Mouse (Mus musculus) cerebellum, adult 11-12 months (tissue): ENCODE data around the gene Trim50.

Source experiments
- DNase-seq: peaks from one replicate; pipeline ENCODE4 v3.0.0; 2022

Trim50 gene

DNA sequence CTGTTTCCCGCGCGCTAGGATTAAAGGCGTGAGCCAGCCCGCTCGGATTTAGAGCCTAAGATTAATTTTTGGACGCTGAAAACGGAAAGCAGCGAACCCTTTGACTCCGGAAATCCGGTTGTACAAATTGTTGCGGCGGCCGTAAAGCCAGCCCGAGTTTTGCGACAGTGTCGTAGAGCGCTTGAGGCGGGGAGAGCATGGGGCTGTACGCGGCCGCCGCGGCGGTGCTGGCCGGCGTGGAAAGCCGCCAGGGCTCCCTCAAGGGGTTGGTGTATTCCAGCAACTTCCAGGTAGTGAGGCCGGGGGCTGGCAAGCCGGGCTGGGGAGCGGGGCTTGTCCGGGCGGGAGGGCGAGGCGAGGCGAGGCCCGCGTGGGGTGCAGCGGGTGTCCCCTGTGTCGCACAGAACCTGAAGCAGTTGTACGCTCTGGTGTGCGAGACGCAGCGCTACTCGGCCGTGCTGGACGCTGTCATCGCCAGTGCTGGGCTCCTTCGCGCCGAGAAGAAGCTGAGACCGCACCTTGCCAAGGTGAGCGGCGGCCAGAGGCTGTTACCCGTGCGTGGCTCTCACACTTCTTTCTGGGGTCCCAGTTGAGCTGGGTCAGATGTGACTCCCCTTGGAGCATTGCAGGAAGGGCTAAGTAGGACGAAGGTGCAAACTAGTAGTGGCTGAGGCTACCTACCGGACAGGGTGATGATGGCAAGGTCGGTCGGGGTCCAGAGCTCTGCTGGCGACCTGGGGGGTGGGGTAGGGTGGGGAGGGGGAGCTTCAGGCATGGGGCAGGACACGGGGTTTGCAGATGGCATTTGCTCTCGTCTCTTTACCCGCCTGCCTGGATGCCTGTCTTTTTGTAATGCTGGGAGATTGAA lies 16.9 kb downstream of the Trim50 start, which contains the start of gene Nsun5:
TSS of gene Nsun5 (plus strand) at position 167 of the 868 bp plus-strand sequence.
- DNase-seq = peak; percentile 92

DNA sequence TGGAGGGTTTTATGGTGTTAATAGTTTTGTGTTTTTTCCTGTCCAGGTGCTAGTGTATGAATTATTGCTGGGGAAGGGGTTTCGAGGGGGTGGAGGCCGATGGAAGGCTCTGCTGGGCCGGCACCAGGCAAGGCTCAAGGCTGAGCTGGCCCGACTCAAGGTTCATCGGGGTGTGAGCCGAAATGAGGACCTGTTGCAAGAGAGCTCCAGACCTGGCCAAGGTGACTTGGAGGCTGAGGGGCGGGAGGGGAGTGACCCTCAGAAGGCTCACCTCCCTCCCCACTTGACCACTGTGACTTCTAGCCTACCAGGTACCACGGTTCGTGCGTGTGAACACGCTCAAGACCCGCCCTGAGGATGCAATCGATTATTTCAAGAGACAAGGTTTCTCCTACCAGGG lies 18.1 kb downstream of the Trim50 start:
- DNase-seq = no peak

DNA sequence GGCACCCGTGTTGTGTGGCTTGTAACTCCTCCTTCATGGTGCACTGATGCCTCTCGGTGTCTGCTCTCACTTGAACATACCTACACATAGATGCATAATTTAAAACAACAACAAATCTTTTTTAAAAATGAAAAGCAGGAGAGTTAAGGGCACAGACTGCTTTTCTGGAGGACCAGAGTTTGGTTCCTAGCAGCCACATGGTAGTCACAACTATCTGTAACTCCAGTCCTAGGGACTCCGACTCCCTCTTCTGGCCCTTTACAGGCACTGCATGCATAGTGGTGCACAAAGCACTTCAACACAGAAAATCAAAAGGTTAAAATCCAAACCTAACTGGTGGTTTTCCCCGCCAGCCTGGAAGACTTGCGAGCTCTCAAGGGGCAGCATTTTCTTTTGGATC lies 20.5 kb downstream of the Trim50 start:
- DNase-seq = no peak

DNA sequence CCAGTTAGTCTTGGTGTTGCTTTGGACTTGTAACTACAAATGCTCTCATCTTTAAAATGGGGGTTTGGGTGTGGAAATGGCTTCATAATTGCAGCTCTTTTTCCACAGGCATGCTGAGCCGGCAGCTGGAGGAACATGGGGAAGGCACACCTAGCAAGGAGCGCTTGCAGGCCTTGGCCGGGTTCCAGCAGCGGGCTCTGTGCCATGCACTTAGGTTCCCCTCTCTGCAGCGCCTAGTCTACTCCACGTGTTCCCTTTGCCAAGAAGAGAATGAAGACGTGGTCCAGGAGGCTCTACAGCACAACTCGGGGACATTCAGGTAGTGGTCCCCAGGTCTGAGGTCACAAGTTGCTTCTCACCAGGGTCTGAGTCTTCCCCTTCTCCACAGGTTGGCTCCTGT lies 22.1 kb downstream of the Trim50 start:
- DNase-seq = peak; percentile 42

DNA sequence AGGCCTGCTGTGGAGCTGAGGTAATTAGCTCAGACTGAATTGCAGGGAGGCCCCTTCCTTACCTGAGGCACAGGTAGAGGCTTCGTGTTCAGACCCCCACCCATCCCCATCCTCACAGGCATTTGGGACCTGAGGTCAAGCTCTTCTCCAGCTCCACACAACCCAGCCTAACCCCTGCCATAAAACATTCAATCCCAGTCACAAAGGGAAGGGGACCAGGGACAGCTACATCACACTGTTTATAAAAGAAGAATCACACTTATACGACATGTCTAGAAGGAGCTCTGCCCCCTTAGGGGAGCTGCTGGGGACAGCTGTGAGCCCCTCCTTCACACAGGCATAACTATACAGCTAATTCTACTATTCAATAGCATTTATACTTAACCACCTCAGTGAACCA lies 23.2 kb downstream of the Trim50 start:
- no peak for DNase-seq

DNA sequence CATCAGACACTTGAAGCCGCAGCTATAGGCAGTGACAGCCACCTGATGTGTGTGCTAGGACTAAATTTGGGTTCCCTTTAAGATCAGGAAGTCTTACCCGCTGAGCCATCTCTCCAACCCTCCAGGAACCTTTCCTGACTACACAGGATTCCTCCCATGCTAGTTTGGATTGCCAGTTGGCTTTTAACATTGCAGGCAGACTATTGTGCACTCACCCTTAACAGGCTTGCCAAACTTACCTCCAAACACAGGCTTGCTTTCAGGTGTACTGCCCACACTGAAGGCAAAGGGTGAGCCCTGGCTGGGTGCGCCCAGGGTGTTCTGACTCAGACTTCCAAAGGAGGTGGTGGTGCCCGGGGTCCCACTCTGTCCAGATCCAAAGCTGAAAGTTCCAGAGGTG lies 27.6 kb downstream of the Trim50 start:
- no peak for DNase-seq

DNA sequence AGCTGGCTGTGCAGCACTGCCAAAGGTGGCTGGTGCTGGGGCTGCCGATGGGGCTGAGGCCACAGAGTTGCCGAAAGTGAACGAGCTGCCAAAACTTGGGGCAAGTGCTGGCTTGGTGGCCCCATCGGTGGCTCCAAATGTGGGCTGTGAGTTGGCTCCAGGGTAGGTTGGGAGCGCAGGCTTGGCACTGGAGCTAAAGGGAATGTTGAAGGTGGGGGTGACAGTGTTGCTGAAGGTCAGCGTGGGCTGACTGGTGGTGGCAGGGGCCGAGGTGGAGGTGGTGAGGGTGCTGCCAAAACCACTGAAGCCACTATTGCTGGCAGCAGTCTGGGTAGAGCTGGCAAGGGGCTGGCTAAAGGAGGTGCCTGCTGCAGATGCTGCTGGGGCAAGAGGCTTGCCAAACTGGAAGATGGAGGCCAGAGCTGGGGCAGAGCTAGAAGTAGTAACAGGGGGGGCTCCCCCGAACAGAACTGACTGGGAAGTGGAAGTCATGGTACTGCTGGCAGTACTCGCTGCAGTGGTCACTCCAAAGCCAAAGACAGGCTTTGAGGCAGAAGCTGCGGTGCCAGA lies 28.3 kb downstream of the Trim50 start:
- DNase-seq = no peak

DNA sequence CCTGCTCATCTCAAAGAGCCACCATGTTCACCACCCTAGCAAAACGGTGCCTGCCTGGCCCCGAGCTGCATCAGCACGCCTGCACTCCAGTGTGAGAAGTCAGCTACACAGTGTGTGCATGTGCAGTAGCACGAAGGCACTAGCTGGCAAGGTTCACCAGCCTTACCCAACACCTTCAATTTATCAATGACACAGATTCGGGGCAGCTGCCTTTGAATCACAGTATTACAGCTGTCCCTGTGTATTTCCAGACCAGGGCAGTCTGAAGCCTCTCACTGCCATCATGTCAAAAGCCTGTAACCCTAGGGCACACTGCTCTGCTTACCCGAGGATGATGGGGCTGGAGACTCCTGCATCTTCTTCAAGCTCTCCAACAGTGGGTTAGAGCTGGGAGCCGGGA lies 29.7 kb downstream of the Trim50 start:
- no peak for DNase-seq

DNA sequence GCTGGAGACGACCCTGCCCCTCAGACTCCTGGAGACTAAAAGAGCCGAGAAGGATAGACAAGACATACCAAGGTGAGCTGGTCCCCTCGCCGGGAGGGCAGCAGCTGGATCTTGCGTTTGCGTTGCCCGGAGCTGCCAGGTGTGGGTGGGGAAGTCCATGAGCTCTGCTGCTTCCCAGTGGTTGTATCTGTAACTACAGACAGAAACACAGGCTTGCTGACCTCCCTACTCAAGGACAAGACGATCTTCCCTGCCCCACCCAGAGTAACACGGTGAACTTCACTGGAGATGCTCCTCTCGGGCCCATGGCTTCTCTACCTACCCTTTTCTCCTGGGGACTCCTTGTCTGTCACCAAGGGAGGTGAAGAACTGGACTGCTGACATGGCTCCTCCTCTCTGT lies 30.7 kb downstream of the Trim50 start:
- no peak for DNase-seq

DNA sequence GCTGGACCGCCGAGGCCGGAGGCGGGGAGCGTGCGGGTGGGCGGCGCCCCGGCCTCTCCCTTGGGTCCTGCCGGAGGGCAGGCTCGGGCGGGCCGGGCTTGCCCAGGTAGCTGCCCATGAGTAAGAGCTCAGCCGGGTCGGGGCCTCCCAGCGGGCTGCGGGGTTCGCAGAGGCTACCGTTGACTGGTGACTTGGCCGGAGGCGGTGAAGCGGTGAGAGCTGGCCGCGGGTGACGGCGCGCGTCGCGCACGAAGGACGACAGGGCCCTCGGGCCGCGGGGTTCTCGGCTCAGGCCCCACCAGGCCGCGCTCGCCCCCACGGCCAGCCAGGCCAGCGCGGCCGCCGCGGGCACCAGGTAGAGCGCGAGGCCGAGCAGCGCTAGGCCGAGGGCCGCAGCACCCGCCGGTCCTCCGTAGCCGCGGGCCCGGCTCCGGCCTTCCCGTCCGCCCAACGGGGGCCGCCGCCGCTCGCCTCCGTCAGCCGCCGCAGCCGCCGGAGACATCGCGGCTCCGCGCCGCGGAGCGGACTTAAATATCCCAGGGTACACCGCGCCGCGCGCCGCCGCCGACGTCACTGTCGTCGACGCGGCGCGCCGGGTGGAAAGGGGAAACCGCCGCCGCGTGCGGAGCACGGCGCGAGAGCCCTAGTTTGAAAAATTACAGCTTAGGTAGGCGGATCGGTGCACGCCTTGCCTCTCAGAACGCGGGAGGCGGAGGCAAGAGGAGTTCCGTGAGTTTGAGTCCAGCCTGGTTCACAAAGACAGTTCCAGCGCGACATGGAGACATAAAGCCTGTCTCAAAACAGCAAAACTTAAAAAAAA lies 41.1 kb downstream of the Trim50 start, which contains the start of gene Pom121:
TSS of gene Pom121 (minus strand) at position 543 of the 820 bp plus-strand sequence.
- DNase-seq = peak; percentile 78

DNA sequence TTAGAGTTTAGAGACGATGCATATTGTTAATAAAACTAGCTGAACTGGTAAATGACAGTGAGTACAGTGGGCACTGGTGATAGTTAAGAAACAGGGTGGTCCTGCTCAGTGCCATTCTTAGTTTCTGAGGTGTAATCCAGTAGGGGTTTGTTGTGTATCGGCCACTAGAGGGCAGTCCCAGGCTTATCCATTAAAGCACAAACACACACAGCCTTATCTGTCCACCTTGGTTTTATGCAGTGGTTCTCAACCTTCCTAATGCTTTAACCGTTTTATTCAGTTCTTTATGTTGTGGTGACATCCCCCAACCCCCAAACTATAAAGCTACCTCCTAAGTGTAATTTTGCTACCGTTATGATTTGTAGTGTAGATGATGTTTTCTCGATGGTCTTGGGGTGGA lies 42.7 kb downstream of the Trim50 start:
- DNase-seq = no peak

DNA sequence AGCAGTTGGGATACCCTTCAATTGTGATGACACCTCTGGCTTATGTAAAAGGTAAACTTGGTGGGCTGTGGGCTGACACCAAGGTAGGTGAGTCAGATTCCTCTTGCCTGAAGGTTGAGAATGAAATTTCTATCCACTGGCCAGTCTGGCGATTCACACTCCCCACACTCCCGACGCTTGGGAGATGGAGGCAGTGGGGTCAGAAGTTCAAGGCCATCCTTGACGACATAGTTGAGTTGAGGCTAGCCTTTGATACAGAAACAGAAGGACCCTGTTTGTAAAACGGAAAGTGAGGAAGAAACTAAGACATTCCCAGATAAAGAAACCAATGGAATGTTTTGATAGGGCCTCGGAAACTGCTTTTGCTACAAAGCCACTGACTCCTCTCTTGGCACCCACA lies 46.3 kb downstream of the Trim50 start:
- DNase-seq = no peak

DNA sequence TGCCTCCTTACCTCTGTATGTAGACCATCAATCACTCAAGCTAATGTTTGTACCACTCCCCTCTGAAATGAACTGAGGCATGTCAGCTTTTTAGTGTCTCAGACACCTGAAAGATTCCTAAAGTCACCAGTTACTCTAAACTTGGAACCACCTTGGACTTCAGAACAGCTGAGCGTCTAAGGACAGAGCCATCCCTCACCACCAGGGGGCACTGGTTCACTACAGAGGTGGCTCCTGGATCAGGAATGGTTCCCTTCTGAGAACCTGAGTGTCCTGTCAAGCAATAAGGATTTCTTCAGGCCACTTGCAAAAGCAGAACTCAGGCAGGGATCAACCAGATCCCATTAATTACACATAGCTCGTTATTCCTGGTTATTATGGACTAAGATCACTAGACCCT lies 47.1 kb downstream of the Trim50 start:
- DNase-seq = peak; percentile 29

DNA sequence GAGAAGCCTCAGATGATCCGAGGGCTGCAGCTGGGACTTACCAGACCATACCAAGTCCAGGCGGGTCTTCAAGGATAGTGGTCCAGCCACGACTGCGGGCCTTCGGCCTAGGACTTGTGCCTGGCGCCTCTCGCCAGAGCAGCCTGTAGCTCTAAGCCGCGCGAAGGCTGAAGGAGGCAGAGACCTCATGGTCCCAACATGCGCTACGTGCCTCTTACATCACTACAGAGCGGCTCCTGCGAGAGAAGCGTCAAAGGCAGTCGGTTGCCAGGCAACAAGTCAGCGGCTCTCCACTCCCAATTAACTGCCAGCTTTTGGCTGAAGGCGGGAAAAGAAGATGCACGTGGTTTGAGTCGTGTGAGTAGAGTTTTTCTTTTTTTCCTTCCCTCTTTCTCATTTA lies 51.5 kb downstream of the Trim50 start:
- DNase-seq = no peak

DNA sequence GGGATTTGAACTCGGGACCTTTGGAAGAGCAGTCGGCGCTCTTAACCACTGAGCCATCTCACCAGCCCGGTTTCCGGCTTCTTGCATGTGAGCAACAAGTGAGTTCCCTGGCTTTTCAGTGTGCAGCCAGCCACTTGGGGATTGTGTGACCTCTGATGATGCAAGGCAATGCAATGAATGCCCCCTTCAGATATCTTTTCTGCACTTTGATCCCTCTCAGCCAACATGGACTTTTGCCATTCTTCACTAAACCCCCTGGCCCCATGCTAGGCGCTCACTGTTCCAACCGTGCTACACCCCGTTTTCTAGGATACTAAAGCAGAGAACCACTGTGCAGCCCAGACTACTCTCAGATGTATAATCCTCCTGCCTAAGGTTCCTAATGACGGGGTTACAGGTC lies 52.3 kb downstream of the Trim50 start:
- DNase-seq = no peak

DNA sequence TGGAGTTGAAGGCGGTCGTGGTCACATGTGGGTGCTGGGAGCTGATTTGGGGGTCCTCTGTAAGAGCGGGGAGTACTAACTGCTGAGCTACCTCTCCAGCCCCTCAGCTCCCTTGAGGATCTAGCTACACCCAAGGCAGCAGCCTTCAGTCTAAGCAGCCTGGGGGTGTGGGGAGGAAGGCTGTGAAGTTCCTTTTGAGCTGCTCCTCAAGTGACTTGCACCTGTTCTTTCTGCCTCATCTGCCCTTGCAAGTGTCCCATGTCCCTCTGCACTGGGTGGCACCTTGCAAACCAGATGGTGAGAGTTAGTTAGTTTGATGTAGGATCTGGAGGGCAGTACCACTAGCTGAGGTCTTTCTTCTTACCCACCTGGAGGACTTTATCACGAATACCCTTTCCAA lies 55.0 kb downstream of the Trim50 start:
- no peak for DNase-seq

DNA sequence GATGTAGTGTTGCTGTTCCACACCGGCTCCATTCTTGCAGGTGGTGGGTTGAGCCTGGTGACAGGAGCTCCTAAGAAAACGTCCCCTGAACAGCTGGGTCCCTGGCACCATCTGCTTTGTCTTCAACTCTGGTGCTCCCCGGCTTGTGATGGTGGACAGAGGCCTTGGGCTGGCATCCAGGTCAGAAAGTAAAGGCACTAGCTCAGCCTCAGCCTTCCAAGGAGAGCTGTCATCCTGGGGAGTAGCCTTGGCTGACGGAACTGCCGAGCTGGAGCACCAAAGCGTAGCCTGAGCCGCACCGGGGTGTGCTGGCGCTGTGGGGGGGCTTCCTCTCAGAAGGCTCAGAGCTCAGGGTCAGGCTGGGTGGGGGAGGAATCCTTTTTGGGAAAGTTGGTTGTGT lies 57.2 kb downstream of the Trim50 start:
- no peak for DNase-seq
